Mouse (Mus musculus): ENCODE results near the gene Gm3164. TPM values are rescaled to one million over a fixed set of nuclear protein-coding genes. Genes with fewer than 3 reads are reported as not detected.
"Not testable (repeated sequence)": the region's sequence is repeated elsewhere in the genome, so short reads cannot be mapped to it uniquely, and the experiment has no call there.

The Gm3164 gene
- polyA plus RNA-seq (2021): not detected

DNA sequence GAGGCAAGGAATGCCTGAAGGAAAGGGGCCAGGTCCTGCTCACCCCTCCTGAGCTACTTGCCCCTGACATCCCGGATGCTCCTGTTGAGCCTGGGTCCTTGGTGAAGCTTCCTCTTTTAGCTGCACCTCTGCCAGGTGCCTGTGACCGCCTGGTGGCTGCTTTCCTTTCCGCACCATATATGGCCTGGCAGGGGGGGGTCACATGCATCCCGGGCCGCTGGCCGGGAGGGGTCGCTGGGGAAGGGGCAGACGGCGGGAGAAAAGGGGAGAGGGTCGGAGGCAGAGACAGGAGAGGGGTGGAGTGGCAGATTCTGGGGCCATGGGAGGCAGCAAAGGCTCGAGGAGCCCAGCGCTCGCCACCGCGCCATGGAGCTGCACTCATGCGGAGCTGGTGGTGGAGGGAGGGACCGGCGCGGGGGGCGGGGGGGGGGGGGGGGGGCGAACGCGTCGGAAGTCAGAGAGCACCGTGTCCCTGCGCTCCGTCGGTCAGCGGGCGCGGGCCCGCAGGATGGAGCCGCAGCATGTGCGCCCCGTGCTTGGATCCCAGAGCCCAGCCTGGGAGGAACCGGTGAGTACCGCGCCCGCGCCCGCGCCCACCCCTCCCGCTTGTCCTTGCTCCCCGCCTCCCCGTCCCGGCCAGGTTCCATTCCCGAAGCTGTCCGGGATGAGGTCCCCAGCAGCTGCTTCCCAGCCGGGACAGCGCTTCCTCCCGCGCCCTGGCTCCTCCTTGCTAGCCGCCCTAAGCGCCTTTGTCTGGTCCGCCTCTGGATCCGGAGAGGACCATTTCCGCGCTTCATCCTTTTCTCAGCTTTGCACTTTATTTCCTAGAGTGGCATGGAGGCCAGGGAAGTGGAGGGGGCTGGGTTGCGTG, at the start of gene Gm3164:
TSS of gene Gm3164 (plus strand) at position 484 of the 871 bp plus-strand sequence.
- CTCF ChIA-PET; in situ Hi-C loops (cut with MboI; ENCODE audit: low pct_unique_long_range_greater_than_20kb); DNase-seq (ENCODE audit: low read depth, low spot score); H3K27me3 ChIP-seq; ATAC-seq; POLR2A ChIA-PET: not testable (repeated sequence)

DNA sequence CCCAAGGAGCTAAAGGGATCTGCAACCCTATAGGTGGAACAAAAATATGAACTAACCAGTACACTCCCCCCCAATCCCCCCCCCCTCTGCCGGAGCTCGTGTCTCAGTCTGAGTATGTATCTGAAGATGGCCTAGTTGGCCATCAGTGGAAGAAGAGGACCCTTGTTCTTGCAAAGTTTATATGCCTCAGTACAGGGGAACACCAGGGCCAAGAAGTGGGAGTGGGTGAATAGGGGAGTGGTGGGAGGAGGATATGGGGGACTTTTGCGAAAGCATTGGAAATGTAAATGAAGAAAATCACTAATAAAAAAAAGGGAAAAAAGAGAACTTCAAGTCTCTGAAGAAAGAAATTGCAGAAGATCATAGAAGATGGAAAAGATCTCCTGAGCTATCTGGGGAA, 46.3 kb upstream of the Gm3164 start:
- POLR2A ChIA-PET; CTCF ChIA-PET; in situ Hi-C loops (cut with MboI; ENCODE audit: low pct_unique_long_range_greater_than_20kb); ATAC-seq; DNase-seq (ENCODE audit: low read depth, low spot score); H3K27me3 ChIP-seq: not testable (repeated sequence)

DNA sequence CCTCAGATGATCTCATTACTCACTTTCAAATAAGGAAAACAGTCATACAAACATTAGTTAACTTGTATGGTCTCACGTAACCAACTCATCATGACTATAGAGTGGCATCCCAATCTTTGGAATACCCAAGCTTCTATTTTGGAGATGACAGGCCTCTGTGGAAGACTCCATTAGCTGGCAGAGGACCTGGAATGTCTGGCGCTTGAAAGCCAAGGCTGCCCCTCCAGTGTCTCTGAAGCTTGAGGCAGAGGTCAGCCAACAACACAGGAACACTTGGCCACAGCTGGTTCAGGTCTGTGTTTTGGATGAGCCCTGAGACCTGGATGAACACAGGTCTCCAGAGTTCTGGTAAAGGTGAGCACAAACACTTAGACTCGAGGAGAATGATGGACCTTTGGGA, 45.6 kb upstream of the Gm3164 start:
- ATAC-seq; DNase-seq (ENCODE audit: low read depth, low spot score); in situ Hi-C loops (cut with MboI; ENCODE audit: low pct_unique_long_range_greater_than_20kb); CTCF ChIA-PET; POLR2A ChIA-PET; H3K27me3 ChIP-seq: not testable (repeated sequence)

DNA sequence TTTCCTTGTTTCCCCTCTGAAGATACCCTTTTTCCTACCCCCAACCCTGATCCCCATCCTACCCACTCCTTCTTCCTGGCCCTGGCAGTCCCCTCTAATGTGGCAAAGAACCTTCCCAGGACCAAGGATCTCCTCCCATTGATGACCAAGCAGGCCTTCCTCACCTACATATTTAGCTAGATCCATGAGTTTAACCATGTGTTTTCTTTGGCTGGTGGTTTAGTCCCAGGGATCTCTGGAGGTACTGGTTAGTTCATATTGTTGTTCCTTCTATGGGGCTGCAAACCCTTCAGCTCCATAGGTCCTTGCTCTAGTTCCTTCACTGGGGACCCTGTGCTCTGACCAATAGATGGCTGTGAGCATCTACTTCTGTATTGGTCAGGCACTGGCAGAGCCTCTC, 37.4 kb upstream of the Gm3164 start:
- CTCF ChIA-PET; in situ Hi-C loops (cut with MboI; ENCODE audit: low pct_unique_long_range_greater_than_20kb): not testable (repeated sequence)

DNA sequence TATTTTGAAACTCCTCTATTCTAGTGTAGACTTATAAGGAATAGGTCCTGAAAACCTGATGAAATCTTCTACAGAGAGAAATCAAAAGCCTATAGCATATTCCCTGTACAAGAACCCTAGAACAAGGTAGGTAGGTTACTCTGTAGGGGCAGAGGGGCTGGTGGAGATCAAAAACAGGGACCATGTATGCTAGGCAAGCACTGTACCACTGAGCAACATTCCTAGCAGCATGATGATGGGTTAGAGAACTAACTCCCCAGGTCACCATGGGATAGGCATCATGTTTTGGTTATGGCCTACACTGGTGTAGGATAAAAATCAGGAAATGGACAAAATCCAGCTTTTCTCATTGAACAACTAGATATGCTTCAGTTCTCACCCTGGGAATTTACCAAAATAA, 29.6 kb upstream of the Gm3164 start:
- H3K27me3 ChIP-seq; in situ Hi-C loops (cut with MboI; ENCODE audit: low pct_unique_long_range_greater_than_20kb); CTCF ChIA-PET; DNase-seq (ENCODE audit: low read depth, low spot score); POLR2A ChIA-PET; ATAC-seq: not testable (repeated sequence)

More for the DNA sequence above, 37.4 kb upstream of the Gm3164 start:
- POLR2A ChIA-PET; H3K27me3 ChIP-seq; DNase-seq (ENCODE audit: low read depth, low spot score); ATAC-seq: not testable (repeated sequence)

DNA sequence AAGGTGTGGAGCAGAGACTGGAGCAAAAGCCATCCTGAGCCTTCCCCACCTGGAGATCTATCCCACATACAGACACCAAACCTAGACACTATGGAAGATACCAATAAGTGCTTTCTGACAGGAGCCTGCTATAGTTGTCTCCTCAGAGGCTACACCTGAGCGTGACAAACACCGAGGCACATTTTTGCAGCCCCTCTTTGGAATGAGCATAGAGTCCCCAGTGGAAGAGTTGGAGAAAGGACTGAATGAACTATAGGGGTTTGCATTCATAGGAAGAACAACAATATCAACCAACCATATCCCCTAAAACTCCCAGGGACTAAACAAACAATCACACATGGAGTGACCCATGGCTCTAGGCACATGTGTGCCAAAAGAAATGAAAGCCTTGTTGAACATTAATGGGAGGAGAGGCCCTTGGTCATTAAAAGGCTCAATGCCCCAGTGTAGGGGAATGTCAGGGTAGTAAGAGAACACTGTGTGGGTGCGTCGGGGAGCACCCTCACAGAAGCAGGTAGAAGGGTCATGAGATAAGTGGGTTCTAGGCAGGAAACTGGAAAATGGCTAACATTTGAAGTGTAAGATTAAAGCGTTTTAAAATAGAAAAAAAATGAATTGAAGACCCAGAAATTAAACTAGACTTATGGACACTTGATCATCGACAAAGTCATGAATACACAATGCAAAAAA, 22.3 kb upstream of the Gm3164 start:
- H3K27me3 ChIP-seq; ATAC-seq; in situ Hi-C loops (cut with MboI; ENCODE audit: low pct_unique_long_range_greater_than_20kb); CTCF ChIA-PET; DNase-seq (ENCODE audit: low read depth, low spot score); POLR2A ChIA-PET: not testable (repeated sequence)

DNA sequence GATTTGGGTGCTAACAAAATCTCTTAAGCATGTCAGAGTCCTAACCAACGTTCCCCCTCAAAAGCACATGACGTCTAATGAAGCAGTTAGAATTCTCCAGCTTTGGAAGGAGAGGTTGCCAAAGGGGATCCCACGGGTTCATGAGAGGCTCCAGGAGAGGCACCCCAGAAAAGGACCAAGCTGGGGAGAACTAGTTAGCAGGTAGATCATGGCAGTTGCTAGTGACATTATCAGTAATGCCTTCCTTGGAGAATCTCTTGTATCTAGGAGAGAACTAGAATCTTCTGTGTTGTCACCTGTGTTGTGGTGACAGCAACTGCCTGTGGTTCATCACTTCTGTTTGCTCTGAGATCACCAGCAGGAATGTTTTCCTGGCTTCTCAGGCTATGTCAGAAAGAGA, 18.0 kb upstream of the Gm3164 start, which contains the start of gene Gm3159:
TSS of gene Gm3159 (plus strand) at position 301 of the 400 bp plus-strand sequence.
- CTCF ChIA-PET; H3K27me3 ChIP-seq; ATAC-seq; POLR2A ChIA-PET; DNase-seq (ENCODE audit: low read depth, low spot score); in situ Hi-C loops (cut with MboI; ENCODE audit: low pct_unique_long_range_greater_than_20kb): not testable (repeated sequence)

DNA sequence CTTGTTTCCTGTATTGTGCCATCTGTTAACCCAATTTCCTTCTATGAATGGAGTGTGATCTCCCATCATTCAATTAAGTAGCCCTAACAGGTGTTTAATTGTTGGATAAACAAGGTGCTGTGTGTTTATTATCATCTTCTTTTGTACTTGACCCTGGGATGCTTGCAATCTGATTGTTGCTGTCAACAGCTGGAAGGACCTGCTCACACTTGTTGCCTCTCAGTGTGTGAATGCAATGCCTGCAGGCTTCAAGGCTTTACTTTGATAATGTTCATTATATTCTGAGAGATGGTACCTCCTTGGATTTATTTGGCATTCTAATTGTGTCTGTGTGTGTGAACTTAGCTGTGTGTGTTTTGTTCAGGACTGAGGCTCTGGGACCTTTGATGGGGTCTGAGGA, 16.6 kb upstream of the Gm3164 start:
- in situ Hi-C loops (cut with MboI; ENCODE audit: low pct_unique_long_range_greater_than_20kb); POLR2A ChIA-PET; H3K27me3 ChIP-seq; ATAC-seq; DNase-seq (ENCODE audit: low read depth, low spot score); CTCF ChIA-PET: not testable (repeated sequence)

DNA sequence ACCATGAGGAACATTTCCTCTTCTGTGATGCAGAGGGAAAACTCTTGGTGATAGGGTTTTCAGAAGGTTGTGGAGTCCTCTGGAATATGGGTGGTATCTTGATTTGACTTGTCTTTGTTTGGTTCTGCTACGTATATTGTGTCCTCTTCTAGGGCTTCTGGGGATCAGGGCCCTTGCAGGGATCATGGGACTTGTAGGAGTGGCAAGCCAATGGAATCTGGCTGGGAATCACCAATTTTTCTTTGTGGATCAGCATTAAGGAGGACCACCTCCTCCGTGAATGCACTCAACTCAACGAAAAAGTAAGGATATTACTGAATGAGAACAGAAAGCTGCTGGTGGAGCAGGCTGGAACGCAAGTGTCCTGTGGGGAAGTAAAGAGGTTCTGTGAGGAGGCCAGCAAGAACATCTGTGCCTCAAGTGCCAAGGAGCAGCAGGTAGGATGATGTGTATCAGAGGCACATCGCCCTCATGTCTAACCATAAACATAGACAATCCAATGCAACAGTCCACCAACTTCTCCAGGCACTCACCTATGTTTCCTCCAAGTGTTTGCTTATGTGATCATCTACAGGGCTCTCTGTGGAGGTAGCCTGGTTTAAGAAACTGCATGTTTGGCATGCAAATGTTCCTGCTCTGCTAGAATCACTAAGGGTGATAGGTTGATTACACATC, 15.0 kb upstream of the Gm3164 start:
- CTCF ChIA-PET; in situ Hi-C loops (cut with MboI; ENCODE audit: low pct_unique_long_range_greater_than_20kb); POLR2A ChIA-PET; ATAC-seq; DNase-seq (ENCODE audit: low read depth, low spot score); H3K27me3 ChIP-seq: not testable (repeated sequence)

DNA sequence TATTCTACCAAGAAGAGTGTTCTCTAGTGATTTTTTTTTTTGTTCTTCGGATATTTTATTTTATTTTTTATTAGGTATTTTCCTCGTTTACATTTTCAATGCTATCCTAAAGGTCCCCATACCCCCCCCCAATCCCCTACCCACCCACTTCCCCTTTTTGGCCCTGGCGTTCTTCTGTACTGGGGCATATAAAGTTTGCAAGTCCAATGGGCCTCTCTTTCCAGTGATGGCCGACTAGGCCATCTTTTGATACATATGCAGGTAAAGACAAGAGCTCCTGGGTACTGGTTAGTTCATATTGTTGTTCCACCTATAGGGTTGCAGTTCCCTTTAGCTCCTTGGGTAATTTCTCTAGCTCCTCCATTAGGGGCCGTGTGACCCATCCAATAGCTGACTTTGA, 14.0 kb upstream of the Gm3164 start:
- ATAC-seq; H3K27me3 ChIP-seq; CTCF ChIA-PET; DNase-seq (ENCODE audit: low read depth, low spot score); in situ Hi-C loops (cut with MboI; ENCODE audit: low pct_unique_long_range_greater_than_20kb); POLR2A ChIA-PET: not testable (repeated sequence)

DNA sequence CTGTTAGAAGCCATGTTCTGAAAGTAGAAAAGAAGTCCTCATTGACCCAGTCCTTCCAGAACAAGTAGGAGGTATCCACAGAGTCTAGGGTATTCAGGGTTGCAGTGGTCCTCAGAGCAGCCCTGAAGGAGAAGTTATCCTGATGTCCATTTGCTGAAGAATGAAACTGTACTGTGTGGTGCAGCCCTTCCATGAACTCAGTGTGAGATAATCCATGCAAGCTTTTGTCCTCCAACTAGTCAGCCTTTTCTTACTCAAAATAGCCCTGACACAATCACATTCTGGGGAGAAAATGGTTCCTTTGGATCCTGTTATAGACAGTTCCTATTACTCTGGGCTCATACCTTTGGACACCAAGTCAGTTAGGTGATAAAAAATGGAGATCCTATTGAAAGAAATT, 11.4 kb upstream of the Gm3164 start:
- in situ Hi-C loops (cut with MboI; ENCODE audit: low pct_unique_long_range_greater_than_20kb); DNase-seq (ENCODE audit: low read depth, low spot score); CTCF ChIA-PET; H3K27me3 ChIP-seq; POLR2A ChIA-PET; ATAC-seq: not testable (repeated sequence)

DNA sequence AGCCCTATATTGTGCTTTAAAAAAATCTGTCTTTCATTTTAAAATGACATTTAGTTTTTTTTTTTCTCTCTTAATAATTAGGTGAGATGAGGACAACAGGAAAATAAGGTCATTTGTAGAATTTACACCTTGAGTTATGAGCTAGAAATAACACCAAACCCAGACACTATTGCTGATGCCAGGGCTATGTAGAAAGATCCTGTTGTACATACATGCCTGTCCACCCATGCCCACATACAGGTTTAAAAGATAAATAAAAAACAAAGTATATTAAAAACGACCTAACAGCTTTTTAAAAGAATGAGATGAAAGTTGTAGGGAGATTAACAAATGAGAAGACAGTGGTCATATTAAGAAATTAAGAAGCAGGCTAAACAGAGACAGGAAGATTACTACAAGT, 5.3 kb upstream of the Gm3164 start:
- DNase-seq (ENCODE audit: low read depth, low spot score); H3K27me3 ChIP-seq; POLR2A ChIA-PET; CTCF ChIA-PET; ATAC-seq; in situ Hi-C loops (cut with MboI; ENCODE audit: low pct_unique_long_range_greater_than_20kb): not testable (repeated sequence)

DNA sequence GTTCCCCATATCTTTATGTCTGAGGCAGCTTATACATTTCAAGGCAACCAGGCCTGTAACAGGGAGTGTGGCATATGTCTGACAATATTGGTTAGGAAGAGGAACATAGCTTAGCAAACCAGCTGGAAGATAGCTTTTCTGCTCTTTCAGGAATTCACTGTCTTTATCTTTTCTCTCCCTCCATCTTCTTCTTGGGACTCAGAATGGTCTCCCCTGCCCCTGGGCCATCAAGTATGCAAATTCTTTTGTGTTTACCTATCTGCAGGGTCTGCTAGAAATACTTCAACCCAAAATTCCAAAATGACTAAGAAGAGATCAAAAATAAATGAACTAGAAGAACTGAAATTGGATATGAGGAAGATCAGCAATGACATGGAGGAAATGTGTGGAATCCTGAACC, 15.4 kb downstream of the Gm3164 start, which contains the start of gene Gm3173:
TSS of gene Gm3173 (plus strand) at position 301 of the 400 bp plus-strand sequence.
- in situ Hi-C loops (cut with MboI; ENCODE audit: low pct_unique_long_range_greater_than_20kb); CTCF ChIA-PET; ATAC-seq; POLR2A ChIA-PET; DNase-seq (ENCODE audit: low read depth, low spot score); H3K27me3 ChIP-seq: not testable (repeated sequence)

DNA sequence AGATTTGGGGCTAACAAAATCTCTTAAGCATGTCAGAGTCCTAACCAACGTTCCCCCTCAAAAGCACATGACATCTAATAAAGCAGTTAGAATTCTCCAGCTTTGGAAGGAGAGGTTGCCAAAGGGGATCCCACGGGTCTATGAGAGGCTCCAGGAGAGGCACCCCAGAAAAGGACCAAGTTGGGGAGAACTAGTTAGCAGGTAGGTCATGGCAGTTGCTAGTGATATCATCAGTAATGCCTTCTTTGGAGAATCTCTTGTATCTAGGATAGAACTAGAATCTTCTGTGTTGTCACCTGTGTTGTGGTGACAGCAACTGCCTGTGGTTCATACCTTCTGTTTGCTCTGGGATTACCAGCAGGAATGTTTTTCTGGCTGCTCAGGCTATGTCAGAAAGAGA, 66.2 kb downstream of the Gm3164 start, which contains the start of gene Gm3182:
TSS of gene Gm3182 (plus strand) at position 301 of the 400 bp plus-strand sequence.
- DNase-seq (ENCODE audit: low read depth, low spot score); H3K27me3 ChIP-seq; POLR2A ChIA-PET; CTCF ChIA-PET; ATAC-seq; in situ Hi-C loops (cut with MboI; ENCODE audit: low pct_unique_long_range_greater_than_20kb): not testable (repeated sequence)

Measured in Patski (cell line).